Mouse (Mus musculus): ENCODE data around the gene Skap2. TPM values are rescaled to one million over a fixed set of nuclear protein-coding genes. Genes with fewer than 3 reads are reported as not detected.

Skap2 gene
- polyA plus RNA-seq, 1 experiment from 2014 or later = 40.3 TPM

DNA sequence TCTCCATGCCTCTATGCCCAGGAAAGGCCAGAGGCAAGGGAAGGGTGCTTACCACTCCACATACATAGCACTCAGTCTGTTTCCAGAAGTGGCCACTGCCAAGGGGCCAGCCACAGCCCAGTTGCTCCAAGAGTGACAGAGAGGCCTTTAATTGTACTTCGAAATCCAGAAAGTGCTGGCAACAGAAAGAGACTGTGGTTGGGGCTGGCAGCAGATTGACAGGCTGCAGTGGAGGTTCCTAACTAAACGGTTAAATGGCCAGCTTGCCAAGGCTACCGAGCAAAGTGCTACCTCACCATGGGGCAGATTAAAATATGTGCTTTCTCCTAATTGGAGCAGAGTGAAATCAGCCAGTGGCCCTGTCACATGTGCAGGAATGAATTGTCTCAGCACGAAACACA lies 186.7 kb downstream of the Skap2 start:
- Histone ChIP-seq H3K36me3 (ENCODE audit: control insufficient read depth, insufficient read depth) (no peaks in the 10 kb centered on the region), H3K9me3 (ENCODE audit: control insufficient read depth) (no peaks in the 10 kb centered on the region), H3K27me3 (replicated peaks; ENCODE audit: control insufficient read depth, insufficient read depth, low read length) (no peaks in the 10 kb centered on the region), H3K27ac (ENCODE audit: low read depth, low read length) (no peak overlapping the region), H3K4me2 (replicated peaks; ENCODE audit: low read depth) (no peak overlapping the region), H3K4me3 (ENCODE audit: low read depth, low read length) (no peak overlapping the region), H3K9ac (ENCODE audit: low read depth, low read length) (no peak overlapping the region), H3K4me1 (replicated peaks; ENCODE audit: control insufficient read depth, insufficient read depth, low read length) (no peaks in the 10 kb centered on the region; the same call in 1 of the 2 replicates)
- no peak for ATAC-seq
- no peak for TF ChIP-seq CTCF (IDR thresholded peaks at IDR 0.05; ENCODE audit: low read depth)
- 90% methylated on average over 4 of the region's 4 CpGs for WGBS

DNA sequence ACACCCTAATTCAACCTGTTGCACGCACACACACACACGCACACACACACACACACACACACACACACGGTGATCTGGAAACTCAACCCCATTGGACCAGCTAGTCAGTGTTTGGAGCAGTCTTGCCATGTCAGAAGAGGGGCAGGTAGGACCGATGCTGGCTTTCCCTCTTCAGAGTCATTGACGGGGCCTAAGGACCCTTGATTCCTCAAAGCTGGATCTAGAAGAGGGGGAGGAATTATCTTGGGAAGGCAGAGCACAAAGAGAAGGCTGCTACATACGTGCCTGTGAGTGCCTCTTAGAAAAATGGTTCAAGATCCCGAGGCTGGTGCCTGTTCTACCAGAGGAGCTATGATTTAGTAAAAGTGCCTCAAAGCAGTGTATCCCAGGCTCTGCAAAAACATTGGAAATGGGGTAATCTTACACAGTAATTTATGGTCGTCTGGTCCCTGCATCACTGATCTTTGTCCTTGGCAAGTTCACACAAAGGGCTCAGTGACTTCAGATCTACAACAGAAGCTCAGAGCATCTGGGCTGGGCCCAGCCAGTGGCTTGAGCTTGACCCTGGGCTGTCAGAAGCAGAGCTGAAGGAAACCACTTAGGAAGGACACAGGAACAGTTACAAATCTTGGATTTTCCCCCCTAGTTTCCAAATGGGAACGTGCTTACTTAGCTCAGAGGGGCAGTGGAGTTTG lies 188.1 kb downstream of the Skap2 start:
- Histone ChIP-seq H3K4me2 (replicated peaks; ENCODE audit: low read depth) (no peak overlapping the region), H3K4me3 (ENCODE audit: low read depth, low read length) (no peak overlapping the region), H3K9ac (ENCODE audit: low read depth, low read length) (no peak overlapping the region), H3K27ac (ENCODE audit: low read depth, low read length) (no peak overlapping the region), H3K4me1 (replicated peaks; ENCODE audit: control insufficient read depth, insufficient read depth, low read length) (no peaks in the 10 kb centered on the region; the same call in 1 of the 2 replicates), H3K27me3 (replicated peaks; ENCODE audit: control insufficient read depth, insufficient read depth, low read length) (no peaks in the 10 kb centered on the region), H3K36me3 (ENCODE audit: control insufficient read depth, insufficient read depth) (no peaks in the 10 kb centered on the region), H3K9me3 (ENCODE audit: control insufficient read depth) (no peaks in the 10 kb centered on the region)
- 72% methylated on average over 9 of the region's 9 CpGs for WGBS
- TF ChIP-seq CTCF (IDR thresholded peaks at IDR 0.05; ENCODE audit: low read depth) = no peak
- ATAC-seq = no peak

DNA sequence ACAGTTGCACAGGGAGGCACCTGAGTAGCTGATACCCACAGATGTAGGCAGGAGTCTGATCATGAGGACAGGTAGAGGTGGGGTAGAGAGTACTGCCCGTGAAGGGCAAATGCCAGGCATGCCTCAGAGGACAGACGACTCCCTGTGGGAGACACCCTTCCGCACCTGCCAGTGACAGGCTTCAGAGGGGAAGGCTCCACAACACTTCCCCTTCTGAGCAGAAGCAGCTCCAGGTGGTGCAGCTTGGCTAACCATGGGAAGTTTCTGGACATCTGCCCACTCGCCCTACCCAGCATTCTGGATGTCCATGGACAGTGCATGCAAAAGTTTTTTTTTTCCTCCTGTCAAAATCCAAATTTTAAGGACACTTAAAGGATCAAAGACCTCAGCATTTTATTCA lies 190.3 kb downstream of the Skap2 start:
- no peak overlapping the region for H3K4me2 ChIP-seq (replicated peaks; ENCODE audit: low read depth)
- H3K9me3 ChIP-seq (ENCODE audit: control insufficient read depth) = 0 out of 2 replicates have a peak, but pooled peaks cover 5% of the 10 kb centered on the region
- no peak overlapping the region for H3K4me3 ChIP-seq (ENCODE audit: low read depth, low read length)
- H3K27me3 ChIP-seq (replicated peaks; ENCODE audit: control insufficient read depth, insufficient read depth, low read length) = no peaks in the 10 kb centered on the region
- H3K4me1 ChIP-seq (replicated peaks; ENCODE audit: control insufficient read depth, insufficient read depth, low read length) = no peaks in the 10 kb centered on the region; the same call in 1 of the 2 replicates
- H3K9ac ChIP-seq (ENCODE audit: low read depth, low read length) = no peak overlapping the region
- no peak for ATAC-seq
- no peak overlapping the region for H3K27ac ChIP-seq (ENCODE audit: low read depth, low read length)
- 61% methylated on average over 4 of the region's 4 CpGs for WGBS
- H3K36me3 ChIP-seq (ENCODE audit: control insufficient read depth, insufficient read depth) = no peaks in the 10 kb centered on the region
- no peak for TF ChIP-seq CTCF (IDR thresholded peaks at IDR 0.05; ENCODE audit: low read depth)

DNA sequence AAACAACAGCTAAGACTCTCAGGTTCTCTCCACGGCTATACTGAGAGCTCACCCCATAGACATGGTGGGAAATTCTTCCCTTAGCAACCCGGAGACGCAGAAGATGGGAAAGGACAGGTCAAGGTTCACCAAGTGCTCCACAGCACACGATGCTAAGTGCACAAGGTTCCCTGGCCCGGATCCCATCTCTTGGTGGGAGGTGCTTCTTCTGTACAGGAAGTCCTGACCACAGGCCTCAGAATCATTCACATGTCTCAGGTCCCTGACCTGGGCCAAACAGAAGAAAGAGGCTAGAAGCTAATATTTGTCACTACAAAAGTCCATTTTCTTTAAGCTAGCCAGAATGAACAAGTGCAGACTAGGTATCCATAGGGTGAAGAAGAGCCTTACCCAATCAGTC lies 191.5 kb downstream of the Skap2 start:
- no peaks in the 10 kb centered on the region for H3K36me3 ChIP-seq (ENCODE audit: control insufficient read depth, insufficient read depth)
- TF ChIP-seq CTCF (IDR thresholded peaks at IDR 0.05; ENCODE audit: low read depth) = no peak
- no peak for ATAC-seq
- H3K27me3 ChIP-seq (replicated peaks; ENCODE audit: control insufficient read depth, insufficient read depth, low read length) = no peaks in the 10 kb centered on the region
- H3K9me3 ChIP-seq (ENCODE audit: control insufficient read depth) = 0 out of 2 replicates have a peak, but pooled peaks cover 5% of the 10 kb centered on the region
- H3K4me2 ChIP-seq (replicated peaks; ENCODE audit: low read depth) = no peak overlapping the region
- H3K27ac ChIP-seq (ENCODE audit: low read depth, low read length) = no peak overlapping the region
- no peaks in the 10 kb centered on the region; the same call in 1 of the 2 replicates for H3K4me1 ChIP-seq (replicated peaks; ENCODE audit: control insufficient read depth, insufficient read depth, low read length)
- no peak overlapping the region for H3K9ac ChIP-seq (ENCODE audit: low read depth, low read length)
- no peak overlapping the region for H3K4me3 ChIP-seq (ENCODE audit: low read depth, low read length)
- 73% methylated on average over 5 of the region's 5 CpGs for WGBS

DNA sequence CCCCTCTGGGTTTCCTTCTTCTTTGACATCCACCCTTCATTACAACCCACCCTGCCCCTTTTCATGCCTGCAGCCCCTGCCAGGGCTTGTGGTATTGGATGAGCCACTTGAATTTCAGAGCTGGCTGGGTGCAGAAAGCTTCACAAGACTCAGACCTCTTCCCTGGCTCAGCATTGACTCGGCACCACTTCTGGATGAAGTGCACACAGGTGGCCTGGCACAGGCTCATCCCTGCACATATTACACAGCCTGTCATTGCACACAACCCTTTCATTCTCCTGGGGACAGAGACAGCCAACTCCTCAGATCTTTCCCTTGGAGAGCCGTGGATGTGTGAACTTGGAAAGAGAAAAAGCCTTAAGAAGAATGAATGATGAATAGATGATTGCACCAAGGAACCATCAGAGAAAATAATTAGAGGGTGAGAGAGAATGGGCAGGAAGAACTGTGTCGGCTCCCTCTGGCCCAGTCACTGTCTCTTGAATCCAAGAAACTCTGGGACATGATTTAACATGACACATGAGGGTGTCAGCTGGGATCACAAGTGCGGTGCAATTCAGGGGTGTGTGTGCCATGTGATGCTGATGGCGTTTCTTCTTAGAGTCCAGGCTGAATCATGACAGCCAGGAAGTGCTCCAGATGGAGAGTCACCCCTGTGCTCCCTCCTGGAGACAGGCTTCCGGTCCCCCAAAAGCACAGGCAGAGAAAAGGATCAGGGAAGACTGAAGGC lies 195.3 kb downstream of the Skap2 start:
- TF ChIP-seq CTCF (IDR thresholded peaks at IDR 0.05; ENCODE audit: low read depth) = no peak
- 69% methylated on average over 6 of the region's 6 CpGs for WGBS
- no peak for ATAC-seq

DNA sequence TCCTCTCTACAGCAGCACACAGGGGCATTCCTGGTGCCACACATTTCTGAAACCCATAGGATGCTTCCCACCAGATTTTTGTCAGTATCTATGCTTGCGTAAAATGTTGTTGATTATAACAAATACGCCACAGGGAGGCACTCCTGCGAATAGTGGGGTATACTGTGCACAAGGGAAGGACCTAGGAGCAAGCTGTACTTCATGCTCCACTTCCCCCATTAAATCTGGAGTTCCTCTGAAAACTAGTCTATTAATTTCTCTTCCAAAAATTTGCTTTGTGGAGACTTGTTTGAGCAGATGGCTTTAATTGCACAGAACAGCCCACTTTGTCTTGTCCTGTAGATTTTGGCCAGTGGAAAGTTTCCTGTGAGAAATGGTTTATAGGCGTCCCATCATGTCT lies 201.4 kb downstream of the Skap2 start:
- no peak for ATAC-seq
- Histone ChIP-seq H3K4me2 (replicated peaks; ENCODE audit: low read depth) (no peak overlapping the region), H3K9ac (ENCODE audit: low read depth, low read length) (no peak overlapping the region), H3K4me3 (ENCODE audit: low read depth, low read length) (no peak overlapping the region), H3K4me1 (replicated peaks; ENCODE audit: control insufficient read depth, insufficient read depth, low read length) (no peaks in the 10 kb centered on the region), H3K27me3 (replicated peaks; ENCODE audit: control insufficient read depth, insufficient read depth, low read length) (no peaks in the 10 kb centered on the region), H3K27ac (ENCODE audit: low read depth, low read length) (no peak overlapping the region), H3K36me3 (ENCODE audit: control insufficient read depth, insufficient read depth) (no peaks in the 10 kb centered on the region), H3K9me3 (ENCODE audit: control insufficient read depth) (no peaks in the 10 kb centered on the region)
- WGBS = 84% methylated on average over 4 of the region's 4 CpGs
- TF ChIP-seq CTCF (IDR thresholded peaks at IDR 0.05; ENCODE audit: low read depth) = no peak

More for the DNA sequence above, 195.3 kb downstream of the Skap2 start:
- H3K36me3 ChIP-seq (ENCODE audit: control insufficient read depth, insufficient read depth) = no peaks in the 10 kb centered on the region
- H3K4me2 ChIP-seq (replicated peaks; ENCODE audit: low read depth) = no peak overlapping the region
- H3K4me1 ChIP-seq (replicated peaks; ENCODE audit: control insufficient read depth, insufficient read depth, low read length) = no peaks in the 10 kb centered on the region
- H3K4me3 ChIP-seq (ENCODE audit: low read depth, low read length) = no peak overlapping the region
- H3K9ac ChIP-seq (ENCODE audit: low read depth, low read length) = no peak overlapping the region
- 0 out of 2 replicates have a peak, but pooled peaks cover 5% of the 10 kb centered on the region for H3K9me3 ChIP-seq (ENCODE audit: control insufficient read depth)
- H3K27ac ChIP-seq (ENCODE audit: low read depth, low read length) = no peak overlapping the region
- H3K27me3 ChIP-seq (replicated peaks; ENCODE audit: control insufficient read depth, insufficient read depth, low read length) = no peaks in the 10 kb centered on the region

Measured in intestine, postnatal 0 days (tissue).